Mouse (Mus musculus): ENCODE data around the gene Ccdc121. TPM values are rescaled to one million over a fixed set of nuclear protein-coding genes. Genes with fewer than 3 reads are reported as not detected.

Gene Ccdc121
- polyA plus RNA-seq, 1 experiment from 2014 or later = not detected

GRCm38 (mm10) chr1:181476141-181476540 lies 35.1 kb downstream of the Ccdc121 start:
- H3K4me1 ChIP-seq = no peaks in the 10 kb centered on the region
- no peak overlapping the region for H3K27ac ChIP-seq
- no peaks in the 10 kb centered on the region for H3K36me3 ChIP-seq (replicated peaks)
- 86% methylated on average over 8 of the region's 8 CpGs for WGBS
- no peak for DNase-seq (ENCODE audit: extremely low spot score, low spot score)
- H3K4me3 ChIP-seq = no peak overlapping the region
- H3K9me3 ChIP-seq = peaks cover 10% of the 10 kb centered on the region
- H3K27me3 ChIP-seq (ENCODE audit: poor library complexity, severe bottlenecking) = no peaks in the 10 kb centered on the region

GRCm38 (mm10) chr1:181469415-181469814 lies 41.8 kb downstream of the Ccdc121 start:
- peaks cover 3% of the 10 kb centered on the region; the same call in 1 of the 2 replicates for H3K4me1 ChIP-seq
- whole genome bisulfite sequencing = 89% methylated on average over 8 of the region's 8 CpGs
- DNase-seq (ENCODE audit: extremely low spot score, low spot score) = no peak
- peaks cover 16% of the 10 kb centered on the region for H3K9me3 ChIP-seq
- no peak overlapping the region for H3K4me3 ChIP-seq
- H3K36me3 ChIP-seq (replicated peaks) = no peaks in the 10 kb centered on the region
- no peak overlapping the region for H3K27ac ChIP-seq
- no peaks in the 10 kb centered on the region; the same call in 1 of the 2 replicates for H3K27me3 ChIP-seq (ENCODE audit: poor library complexity, severe bottlenecking)

GRCm38 (mm10) chr1:181467321-181467670 lies 44.0 kb downstream of the Ccdc121 start:
- Histone ChIP-seq H3K4me1 (peaks cover 12% of the 10 kb centered on the region), H3K36me3 (replicated peaks) (no peaks in the 10 kb centered on the region), H3K27me3 (ENCODE audit: poor library complexity, severe bottlenecking) (no peaks in the 10 kb centered on the region; the same call in 1 of the 2 replicates), H3K9me3 (peaks cover 16% of the 10 kb centered on the region), H3K4me3 (no peak overlapping the region), H3K27ac (no peak overlapping the region)
- WGBS = 87% methylated on average over 6 of the region's 6 CpGs
- no peak for DNase-seq (ENCODE audit: extremely low spot score, low spot score)

GRCm38 (mm10) chr1:181466601-181467320 lies 44.5 kb downstream of the Ccdc121 start:
- H3K27me3 ChIP-seq (ENCODE audit: poor library complexity, severe bottlenecking) = no peaks in the 10 kb centered on the region; the same call in 1 of the 2 replicates
- H3K27ac ChIP-seq = no peak overlapping the region
- no peak overlapping the region for H3K4me3 ChIP-seq
- no peak for DNase-seq (ENCODE audit: extremely low spot score, low spot score)
- peaks cover 13% of the 10 kb centered on the region for H3K4me1 ChIP-seq
- H3K36me3 ChIP-seq (replicated peaks) = no peaks in the 10 kb centered on the region
- 87% methylated on average over 17 of the region's 17 CpGs for WGBS
- H3K9me3 ChIP-seq = peaks cover 12% of the 10 kb centered on the region

- DNase-seq (ENCODE audit: extremely low spot score, low spot score) = no peak
- H3K36me3 ChIP-seq (replicated peaks) = no peaks in the 10 kb centered on the region
- H3K27me3 ChIP-seq (ENCODE audit: poor library complexity, severe bottlenecking) = no peaks in the 10 kb centered on the region; the same call in 1 of the 2 replicates
- peaks cover 5% of the 10 kb centered on the region for H3K9me3 ChIP-seq
- no peak overlapping the region for H3K4me3 ChIP-seq
- H3K27ac ChIP-seq = no peak overlapping the region
- 93% methylated on average over 6 of the region's 6 CpGs for WGBS
- peaks cover 13% of the 10 kb centered on the region for H3K4me1 ChIP-seq
These were observed 45.2 kb downstream of the Ccdc121 start for GRCm38 (mm10) chr1:181466040-181466439.

- Histone ChIP-seq H3K27ac (no peak overlapping the region), H3K4me1 (peaks cover 13% of the 10 kb centered on the region), H3K36me3 (replicated peaks) (no peaks in the 10 kb centered on the region), H3K27me3 (ENCODE audit: poor library complexity, severe bottlenecking) (no peaks in the 10 kb centered on the region; the same call in 1 of the 2 replicates), H3K4me3 (no peak overlapping the region), H3K9me3 (no peaks in the 10 kb centered on the region)
- whole genome bisulfite sequencing = 57% methylated on average over 5 of the region's 5 CpGs
- peak; percentile 28 for DNase-seq (ENCODE audit: extremely low spot score, low spot score)
These were observed 46.2 kb downstream of the Ccdc121 start for GRCm38 (mm10) chr1:181465027-181465426.

- H3K9me3 ChIP-seq = no peaks in the 10 kb centered on the region
- DNase-seq (ENCODE audit: extremely low spot score, low spot score) = no peak
- peaks cover 13% of the 10 kb centered on the region for H3K4me1 ChIP-seq
- no peak overlapping the region for H3K27ac ChIP-seq
- H3K27me3 ChIP-seq (ENCODE audit: poor library complexity, severe bottlenecking) = no peaks in the 10 kb centered on the region; the same call in 1 of the 2 replicates
- WGBS = 83% methylated on average over 6 of the region's 6 CpGs
- no peaks in the 10 kb centered on the region for H3K36me3 ChIP-seq (replicated peaks)
- no peak overlapping the region for H3K4me3 ChIP-seq
These were observed 48.4 kb downstream of the Ccdc121 start for GRCm38 (mm10) chr1:181462906-181463179.

GRCm38 (mm10) chr1:181462051-181462905 lies 49.0 kb downstream of the Ccdc121 start:
- no peaks in the 10 kb centered on the region for H3K36me3 ChIP-seq (replicated peaks)
- DNase-seq (ENCODE audit: extremely low spot score, low spot score) = no peak
- no peak overlapping the region for H3K4me3 ChIP-seq
- WGBS = 74% methylated on average over 8 of the region's 8 CpGs
- no peaks in the 10 kb centered on the region; the same call in 1 of the 2 replicates for H3K27me3 ChIP-seq (ENCODE audit: poor library complexity, severe bottlenecking)
- H3K27ac ChIP-seq = no peak overlapping the region
- H3K4me1 ChIP-seq = peaks cover 13% of the 10 kb centered on the region
- H3K9me3 ChIP-seq = no peaks in the 10 kb centered on the region

GRCm38 (mm10) chr1:181461484-181461883 lies 49.8 kb downstream of the Ccdc121 start:
- no peaks in the 10 kb centered on the region for H3K36me3 ChIP-seq (replicated peaks)
- 89% methylated on average over 8 of the region's 8 CpGs for WGBS
- H3K9me3 ChIP-seq = no peaks in the 10 kb centered on the region
- H3K27ac ChIP-seq = no peak overlapping the region
- no peak for DNase-seq (ENCODE audit: extremely low spot score, low spot score)
- H3K4me3 ChIP-seq = no peak overlapping the region
- H3K4me1 ChIP-seq = peaks cover 10% of the 10 kb centered on the region
- H3K27me3 ChIP-seq (ENCODE audit: poor library complexity, severe bottlenecking) = no peaks in the 10 kb centered on the region; the same call in 1 of the 2 replicates

GRCm38 (mm10) chr1:181460283-181460682 lies 51.0 kb downstream of the Ccdc121 start:
- WGBS = 81% methylated on average over 2 of the region's 2 CpGs

More at GRCm38 (mm10) chr1:181460283-181460682, 51.0 kb downstream of the Ccdc121 start:
- Histone ChIP-seq H3K4me3 (no peak overlapping the region), H3K36me3 (replicated peaks) (no peaks in the 10 kb centered on the region), H3K9me3 (no peaks in the 10 kb centered on the region), H3K27me3 (ENCODE audit: poor library complexity, severe bottlenecking) (no peaks in the 10 kb centered on the region), H3K4me1 (peaks cover 10% of the 10 kb centered on the region), H3K27ac (no peak overlapping the region)
- no peak for DNase-seq (ENCODE audit: extremely low spot score, low spot score)

Other genes starting within 250 kb of the Ccdc121 start
- gene Cnih3, start 158.8 kb downstream of the Ccdc121 start, polyA plus RNA-seq (2016; fragmentation: Nextera tagmentation; extraction: Ambion mirVana) = 0.95 and 1.3 TPM in 2 replicates
- gene Dnah14, start 65.1 kb upstream of the Ccdc121 start, polyA plus RNA-seq (2016; fragmentation: Nextera tagmentation; extraction: Ambion mirVana) = 2.0 and 2.3 TPM in 2 replicates

Measured in forebrain, embryonic 10.5 days (tissue).